Mouse (Mus musculus) T-helper 2 cell (primary cell): ENCODE results near the gene Gm5788.
"Not testable (repeated sequence)": the region's sequence is repeated elsewhere in the genome, so short reads cannot be mapped to it uniquely, and the experiment has no call there.

Source experiments
- in situ Hi-C: fragments of 300-600 bp; cut with MboI, MseI; formaldehyde crosslinking; loops from one replicate; pipeline ENCODE4 v1.15.1; 2025; ENCODE audit warnings: high pct_unique_total_duplicates

Gene Gm5788

GRCm38 (mm10) chr12:87494421-87494820 lies at the start of gene Gm5788:
Gene Gm5788, plus strand, starts transcription at chr12:87494721.
- in situ Hi-C loops = not testable (repeated sequence)

GRCm38 (mm10) chr12:87449456-87449855 lies 45.1 kb upstream of the Gm5788 start:
- in situ Hi-C loops = no loop called here

- in situ Hi-C loops = loop anchor here (5.0 kb wide), 1 partner anchor 32 kb away; no protein-coding TSS in a partner anchor
Observed at GRCm38 (mm10) chr12:87464678-87465297, 29.7 kb upstream of the Gm5788 start.

GRCm38 (mm10) chr12:87470263-87471136 lies 24.0 kb upstream of the Gm5788 start:
- in situ Hi-C loops = no loop called here

GRCm38 (mm10) chr12:87471421-87471963 lies 23.0 kb upstream of the Gm5788 start:
- in situ Hi-C loops = no loop called here

GRCm38 (mm10) chr12:87471964-87472786 lies 22.3 kb upstream of the Gm5788 start, which contains the start of gene Snw1:
Gene Snw1, minus strand, starts transcription at chr12:87472274.
- in situ Hi-C loops = no loop called here

GRCm38 (mm10) chr12:87474756-87475155 lies 19.8 kb upstream of the Gm5788 start:
- in situ Hi-C loops = no loop called here

- in situ Hi-C loops = not testable (repeated sequence)
Observed at GRCm38 (mm10) chr12:87482482-87482881, 12.0 kb upstream of the Gm5788 start.

- in situ Hi-C loops = not testable (repeated sequence)
Observed at GRCm38 (mm10) chr12:87488683-87489082, 5.8 kb upstream of the Gm5788 start.

GRCm38 (mm10) chr12:87514016-87514415 lies 19.5 kb downstream of the Gm5788 start, which contains the start of gene Gm8300:
Gene Gm8300, plus strand, starts transcription at chr12:87514316.
- in situ Hi-C loops = not testable (repeated sequence)

GRCm38 (mm10) chr12:87519616-87520015 lies 25.1 kb downstream of the Gm5788 start:
- in situ Hi-C loops = not testable (repeated sequence)

GRCm38 (mm10) chr12:87543927-87544326 lies 49.4 kb downstream of the Gm5788 start:
- in situ Hi-C loops = loop anchor here (5.0 kb wide), 1 partner anchor 583 kb away; no protein-coding TSS in a partner anchor
